Mouse (Mus musculus) embryo, embryonic 10 days (tissue): ENCODE data around the gene Myo15b.

Experiments
- DNase-seq: peaks from one replicate; pipeline ENCODE4 v3.0.0-alpha.2; 2015; ENCODE audit warnings: low spot score

The Myo15b gene

DNA sequence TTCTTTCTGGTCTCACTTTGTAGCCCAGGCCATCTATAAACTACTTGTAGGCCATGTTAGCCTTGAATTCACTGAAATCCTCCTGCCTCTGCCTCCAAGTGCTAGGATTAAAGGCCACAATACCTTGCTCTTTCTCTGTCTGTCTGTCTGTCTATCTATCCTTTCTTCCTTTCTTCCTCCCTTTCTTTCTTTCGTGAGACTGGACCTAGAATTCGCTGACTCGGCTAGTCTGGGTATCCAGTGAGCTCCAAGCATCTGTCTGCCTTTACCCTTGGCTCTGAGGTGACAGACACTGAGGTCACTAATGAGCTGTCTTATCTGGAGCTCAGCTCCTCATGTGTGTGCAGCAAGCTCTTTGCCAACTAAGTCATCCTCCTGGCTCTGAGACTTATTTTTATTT is 17.7 kb downstream of the Myo15b start:
- no peak for DNase-seq

- DNase-seq = no peak
Observed at GRCm38 (mm10) chr11:115876438-115876837, 18.2 kb downstream of the Myo15b start.

DNA sequence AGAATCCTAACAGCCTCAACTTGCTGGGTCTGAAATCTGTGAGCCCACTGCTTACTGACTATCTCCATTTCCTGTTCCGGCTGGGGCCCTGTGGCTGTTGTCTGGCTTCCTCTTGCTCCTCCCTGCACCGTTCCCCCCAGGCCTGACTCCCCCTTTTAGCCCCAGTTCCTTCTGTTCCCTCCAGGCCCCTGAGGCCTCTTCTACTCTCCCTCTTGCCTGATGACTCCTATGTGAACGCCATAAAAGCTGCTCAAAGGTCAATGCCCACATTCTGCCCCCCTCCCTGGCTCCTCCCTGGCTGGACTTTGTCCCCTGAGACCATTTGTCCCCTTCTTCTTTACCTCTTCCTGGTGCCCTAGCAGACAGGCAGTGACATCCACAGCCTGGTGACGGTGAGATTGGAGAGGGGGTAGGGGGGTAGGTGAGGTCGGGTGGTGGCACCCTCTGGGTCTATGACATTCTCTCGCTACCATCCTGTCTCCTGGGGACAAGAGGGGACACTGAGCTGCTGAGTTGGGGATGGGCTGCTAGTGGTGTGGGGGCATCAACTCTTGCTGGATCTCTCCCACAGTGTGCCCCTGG is 19.1 kb downstream of the Myo15b start:
- no peak for DNase-seq

DNA sequence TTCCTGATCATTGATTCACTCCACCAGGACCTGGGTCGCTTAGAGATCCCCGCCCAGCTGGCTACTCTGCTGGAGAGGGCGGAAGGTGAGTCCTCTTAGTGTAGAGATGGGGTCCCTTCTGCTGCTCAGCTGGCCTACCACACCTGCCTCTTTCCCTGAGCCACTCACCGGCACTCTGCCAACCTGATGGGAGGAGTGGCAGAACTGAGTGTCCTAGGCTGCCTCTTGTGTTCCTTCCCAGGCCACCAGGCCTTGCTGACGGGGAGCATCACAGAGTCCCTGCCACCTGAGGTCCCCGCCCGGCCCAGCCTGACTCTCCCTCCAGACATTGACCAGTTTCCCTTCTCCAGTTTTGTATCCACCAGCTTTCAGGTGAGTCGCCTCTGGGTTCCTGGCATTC is 19.9 kb downstream of the Myo15b start:
- no peak for DNase-seq

GRCm38 (mm10) chr11:115881002-115881401 is 22.8 kb downstream of the Myo15b start:
- DNase-seq = no peak

- no peak for DNase-seq
Observed at GRCm38 (mm10) chr11:115883251-115883650, 25.0 kb downstream of the Myo15b start.

- DNase-seq = no peak
Observed at GRCm38 (mm10) chr11:115884361-115884760, 26.2 kb downstream of the Myo15b start.

- no peak for DNase-seq
Observed at GRCm38 (mm10) chr11:115885281-115885680, 27.1 kb downstream of the Myo15b start.

DNA sequence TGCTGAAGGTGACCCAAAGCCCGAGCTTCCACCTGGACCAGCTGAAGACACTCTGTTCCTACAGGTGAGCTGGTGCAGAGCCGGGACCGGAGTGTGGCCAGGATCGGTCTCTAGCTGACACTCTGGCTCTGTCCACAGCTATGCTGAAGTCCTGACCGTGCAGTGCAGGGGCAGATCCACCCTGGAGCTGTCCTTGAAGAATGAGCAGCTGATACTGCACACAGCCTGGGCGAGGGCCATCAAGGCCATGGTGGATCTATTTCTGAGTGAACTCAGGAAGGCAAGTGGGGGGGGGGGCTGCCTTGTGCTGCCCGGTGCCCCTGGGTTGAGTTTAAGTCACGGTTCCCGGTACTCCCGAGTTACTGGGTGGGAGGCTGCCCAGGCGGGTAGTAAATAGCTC is 28.2 kb downstream of the Myo15b start:
- no peak for DNase-seq

GRCm38 (mm10) chr11:115888020-115888419 is 29.8 kb downstream of the Myo15b start:
- DNase-seq = no peak

GRCm38 (mm10) chr11:115889159-115889558 is 31.0 kb downstream of the Myo15b start:
- DNase-seq = no peak

GRCm38 (mm10) chr11:115892213-115892612 is 34.0 kb downstream of the Myo15b start:
- DNase-seq = no peak

DNA sequence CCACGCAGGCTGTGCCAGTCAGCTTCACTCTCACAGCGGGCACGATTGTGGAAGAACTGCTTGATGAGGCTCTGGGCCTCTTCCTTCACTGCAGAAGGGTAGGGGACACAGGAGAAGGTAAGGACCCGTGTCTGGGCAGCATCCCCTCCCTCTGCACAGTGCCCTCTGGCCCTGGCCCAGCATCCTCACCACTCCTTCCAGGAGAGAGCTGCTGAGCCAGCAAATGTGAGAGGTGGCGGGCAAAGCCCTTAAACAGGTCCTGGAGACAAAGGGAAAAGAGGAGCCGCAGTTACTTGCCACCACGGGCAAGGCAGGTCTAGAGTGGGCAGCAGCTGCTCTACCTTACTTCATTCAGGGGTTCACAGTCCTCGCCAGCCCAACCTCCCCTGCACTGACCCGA is 34.9 kb downstream of the Myo15b start:
- no peak for DNase-seq

GRCm38 (mm10) chr11:115894755-115895520 is 36.7 kb downstream of the Myo15b start:
- DNase-seq = peak; percentile 69

- no peak for DNase-seq
Observed at GRCm38 (mm10) chr11:115898446-115898845, 40.2 kb downstream of the Myo15b start.

DNA sequence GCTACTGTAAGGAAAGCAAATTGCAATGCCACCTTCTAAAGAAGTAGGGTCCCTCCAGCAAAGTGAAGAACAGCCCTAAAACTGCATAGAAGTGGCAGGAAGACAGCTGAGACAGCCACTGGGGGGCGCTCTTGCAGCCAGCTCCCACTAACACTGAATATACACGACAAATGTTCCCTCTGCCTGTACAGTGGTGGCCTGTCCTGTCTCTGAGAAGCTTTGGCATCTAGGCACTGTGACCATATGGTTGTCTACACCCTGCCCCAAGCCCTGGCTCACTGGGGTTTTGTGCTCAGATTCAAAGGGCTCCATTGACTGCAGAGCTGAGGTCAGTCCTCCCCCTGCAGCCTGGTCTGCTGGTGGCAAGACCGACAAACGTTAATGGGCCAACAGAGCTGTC is 40.7 kb downstream of the Myo15b start:
- peak; percentile 40 for DNase-seq

DNA sequence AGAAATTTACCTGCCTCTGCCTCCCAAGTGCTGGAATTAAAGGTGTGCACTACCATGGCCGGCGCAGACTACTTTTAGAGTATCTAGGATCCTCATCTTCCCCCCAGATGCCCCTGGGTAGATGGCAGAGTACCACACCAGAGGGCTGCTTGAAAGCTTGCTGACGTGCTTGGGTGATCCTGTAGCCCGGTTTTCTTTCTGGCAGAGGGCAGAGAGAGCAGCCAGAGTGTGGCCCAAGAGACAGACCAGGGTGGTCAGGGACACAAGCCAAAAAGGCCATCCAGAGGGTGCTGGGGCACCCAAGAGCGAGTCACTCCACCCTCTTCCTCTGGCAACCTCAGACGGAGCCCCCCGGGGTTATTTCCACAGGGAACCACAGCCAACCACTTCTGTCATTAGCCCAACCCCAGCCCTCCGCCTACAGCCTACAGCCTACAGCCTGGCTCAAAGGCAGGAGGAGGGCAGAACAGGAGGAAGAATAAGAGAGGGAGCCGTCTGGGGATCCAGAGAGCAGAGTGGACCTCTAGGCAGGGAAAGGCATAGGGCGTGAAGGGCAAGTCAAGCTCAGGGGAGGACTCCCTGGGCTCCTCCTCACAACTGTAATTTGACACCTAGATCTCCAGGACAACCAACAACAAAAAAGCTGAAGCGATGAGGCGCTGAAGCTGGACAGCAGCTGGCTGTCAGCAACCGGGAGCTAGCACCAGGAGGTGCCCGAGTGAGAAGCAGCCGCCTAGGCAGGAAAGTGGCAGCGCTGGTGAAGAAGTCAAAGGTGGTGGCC is 41.5 kb downstream of the Myo15b start, which contains the start of gene Smim5:
Smim5 (plus strand) TSS at position 481 of the 781 bp plus-strand sequence.
- DNase-seq = peak; percentile 93

GRCm38 (mm10) chr11:115900561-115901337 is 42.5 kb downstream of the Myo15b start:
- no peak for DNase-seq

DNA sequence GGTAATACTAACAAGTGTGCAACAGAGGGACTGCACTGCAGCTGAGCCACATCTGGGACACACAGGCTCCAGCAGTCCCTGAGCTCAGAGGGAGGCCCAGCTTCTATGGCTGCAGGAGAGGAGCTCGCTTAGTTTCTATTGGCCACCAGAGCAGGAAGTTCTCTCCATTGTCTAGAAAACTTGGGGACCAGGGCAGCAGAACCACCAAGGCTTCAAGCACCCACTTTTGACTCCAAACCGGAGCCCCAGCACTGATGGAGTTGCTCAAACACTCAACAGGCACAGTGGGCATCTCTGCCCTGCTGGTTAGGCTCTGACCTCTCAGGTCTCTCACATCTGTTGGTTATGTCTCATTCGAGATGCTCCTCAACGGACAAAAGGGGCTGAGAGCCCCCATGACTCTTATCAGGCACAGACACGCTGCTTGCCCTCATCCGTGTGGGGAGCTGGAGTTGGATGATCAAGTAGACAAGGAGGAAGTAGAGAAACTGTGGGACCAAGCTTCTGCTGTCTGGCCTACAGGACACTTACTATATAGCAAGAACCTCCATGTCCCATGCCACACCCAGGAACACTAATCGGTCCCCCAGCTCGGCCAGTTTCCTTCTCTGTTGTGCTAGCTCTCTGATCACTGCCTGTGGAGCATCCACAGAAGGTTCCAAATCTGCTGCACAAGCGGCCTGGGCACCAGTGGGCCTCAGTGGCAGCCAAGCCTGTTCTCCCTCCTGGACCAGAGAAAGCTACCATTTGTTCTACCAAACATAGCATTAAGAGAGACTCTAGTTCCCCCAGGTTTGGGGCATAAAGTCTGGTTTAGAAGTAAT is 43.3 kb downstream of the Myo15b start:
- no peak for DNase-seq

- DNase-seq = no peak
Observed at GRCm38 (mm10) chr11:115902177-115902576, 44.0 kb downstream of the Myo15b start.

GRCm38 (mm10) chr11:115902831-115903230 is 44.6 kb downstream of the Myo15b start:
- no peak for DNase-seq
